In the genomic region with DNA sequence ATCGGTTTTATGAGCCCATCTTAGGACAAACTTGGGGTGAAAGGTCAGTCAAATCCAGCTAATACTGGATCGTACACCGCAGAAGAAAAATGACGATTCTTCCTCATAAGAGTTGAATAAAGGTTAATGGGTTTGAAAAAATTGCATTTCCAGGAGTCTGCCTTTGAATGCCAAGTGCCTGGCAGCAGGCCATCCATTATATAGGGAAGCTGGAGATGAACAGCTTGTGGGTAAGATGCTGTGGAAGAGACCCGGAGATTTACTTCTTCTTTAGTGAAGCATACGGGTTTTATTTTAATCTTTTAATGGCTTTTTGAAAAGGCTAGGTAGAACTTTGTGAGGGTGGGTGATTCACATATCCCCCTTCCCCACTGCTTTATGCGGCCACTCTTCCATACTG, we compare ENCODE assay signal across 17 mouse cellular contexts. TPM values are rescaled to one million over a fixed set of nuclear protein-coding genes. Genes with fewer than 3 reads are reported as not detected.
DNase-seq lines count a peak whose midpoint lies in the region; ATAC-seq and TF ChIP-seq lines count a peak whose summit lies in the region.
"Had no signal": no experiment of that assay in that cellular context is flagged by ENCODE, and none has a peak within 500 bp of the region (broad histone marks: within the 10 kb centered on the region; RNA-seq: fewer than 3 reads in every experiment).

No protein-coding gene starts in this region.

- H3K9ac ChIP-seq in hindbrain, embryonic 13.5 days: no peak overlapping the region
- no peak overlapping the region for H3K9ac ChIP-seq in hindbrain, embryonic 12.5 days
- H3K9ac ChIP-seq in midbrain, embryonic 16.5 days (ENCODE audit: low read depth, low read length): no peak overlapping the region
- H3K9ac ChIP-seq in midbrain, embryonic 15.5 days: no peak overlapping the region
- H3K9ac ChIP-seq: heart, embryonic 12.5 days; liver, postnatal 0 days had no signal

- 0 out of 2 replicates have a peak overlapping the region, but pooled peaks have one; percentile 40 for H3K27ac ChIP-seq in hindbrain, embryonic 13.5 days
- no peak overlapping the region for H3K27ac ChIP-seq in hindbrain, embryonic 12.5 days
- H3K27ac ChIP-seq in midbrain, embryonic 16.5 days (ENCODE audit: low read length): no peak overlapping the region
- H3K27ac ChIP-seq in midbrain, embryonic 15.5 days: no peak overlapping the region
- H3K27ac ChIP-seq: gastrocnemius, adult 2 months; limb, embryonic 10.5 days had no signal

- no peak overlapping the region for H3K4me3 ChIP-seq in hindbrain, embryonic 13.5 days
- H3K4me3 ChIP-seq in hindbrain, embryonic 12.5 days: no peak overlapping the region
- H3K4me3 ChIP-seq in midbrain, embryonic 16.5 days (ENCODE audit: low read depth, low read length): no peak overlapping the region
- H3K4me3 ChIP-seq in midbrain, embryonic 15.5 days: no peak overlapping the region
- H3K4me3 ChIP-seq: gastrocnemius, adult 2 months; heart, embryonic 12.5 days; limb, embryonic 10.5 days had no signal

- peaks cover 17% of the 10 kb centered on the region for H3K4me1 ChIP-seq in hindbrain, embryonic 13.5 days (replicated peaks)
- peaks cover 5% of the 10 kb centered on the region; the same call in 1 of the 2 replicates for H3K4me1 ChIP-seq in hindbrain, embryonic 12.5 days
- H3K4me1 ChIP-seq in midbrain, embryonic 16.5 days (ENCODE audit: control insufficient read depth, insufficient read depth, low read length): no peaks in the 10 kb centered on the region; the same call in 1 of the 2 replicates
- no peaks in the 10 kb centered on the region for H3K4me1 ChIP-seq in midbrain, embryonic 15.5 days
- H3K4me1 ChIP-seq: limb, embryonic 10.5 days had no signal

- no peak for TF ChIP-seq CTCF in brain, embryonic 14.5 days (IDR thresholded peaks at IDR 0.05; ENCODE audit: borderline replicate concordance, extremely low read depth, insufficient read depth, insufficient read length)

- no peak for TF ChIP-seq POLR2A in brain, embryonic 14.5 days (IDR thresholded peaks at IDR 0.05; ENCODE audit: borderline replicate concordance, extremely low read depth, insufficient read depth, insufficient read length, poor library complexity, severe bottlenecking)

- H3K36me3 ChIP-seq in hindbrain, embryonic 13.5 days: no peaks in the 10 kb centered on the region
- no peaks in the 10 kb centered on the region for H3K36me3 ChIP-seq in hindbrain, embryonic 12.5 days
- no peaks in the 10 kb centered on the region for H3K36me3 ChIP-seq in midbrain, embryonic 16.5 days (ENCODE audit: control insufficient read depth, insufficient read depth, low read length)
- H3K36me3 ChIP-seq in midbrain, embryonic 15.5 days (replicated peaks): no peaks in the 10 kb centered on the region
- H3K36me3 ChIP-seq: heart, embryonic 12.5 days; limb, embryonic 10.5 days had no signal

- no peak overlapping the region for H3K4me2 ChIP-seq in hindbrain, embryonic 13.5 days
- no peak overlapping the region for H3K4me2 ChIP-seq in hindbrain, embryonic 12.5 days (replicated peaks)
- no peak overlapping the region for H3K4me2 ChIP-seq in midbrain, embryonic 16.5 days (ENCODE audit: low read length)
- H3K4me2 ChIP-seq in midbrain, embryonic 15.5 days: no peak overlapping the region
- H3K4me2 ChIP-seq: heart, embryonic 12.5 days had no signal

- no peaks in the 10 kb centered on the region for H3K9me3 ChIP-seq in hindbrain, embryonic 13.5 days
- H3K9me3 ChIP-seq in hindbrain, embryonic 12.5 days (replicated peaks): no peaks in the 10 kb centered on the region
- no peaks in the 10 kb centered on the region for H3K9me3 ChIP-seq in midbrain, embryonic 16.5 days (replicated peaks; ENCODE audit: control insufficient read depth, low read length, poor library complexity, severe bottlenecking)
- no peaks in the 10 kb centered on the region for H3K9me3 ChIP-seq in midbrain, embryonic 15.5 days
- H3K9me3 ChIP-seq: heart, embryonic 12.5 days; limb, embryonic 10.5 days had no signal

- DNase-seq in brain, embryonic 14.5 days (ENCODE audit: low read depth): peak; percentile 79
- peak; percentile 56 to 58 for DNase-seq in right cerebral cortex, postnatal 10 days (ENCODE audit: low spot score in 2 of 2)
- no peak for DNase-seq in T-cell, adult 2 months (ENCODE audit: low spot score)
- DNase-seq: adrenal gland, postnatal 10 days; cerebellum, adult 11-12 months; gastrocnemius, adult 2 months; heart, postnatal 14 days; kidney, adult 11 months; liver, postnatal 0 days; lung, postnatal 14 days; thymus, postnatal 25 days had no signal

- H3K27me3 ChIP-seq in hindbrain, embryonic 13.5 days: no peaks in the 10 kb centered on the region
- H3K27me3 ChIP-seq in hindbrain, embryonic 12.5 days: no peaks in the 10 kb centered on the region
- no peaks in the 10 kb centered on the region for H3K27me3 ChIP-seq in midbrain, embryonic 16.5 days (ENCODE audit: control insufficient read depth, insufficient read depth, low read depth, low read length)
- H3K27me3 ChIP-seq in midbrain, embryonic 15.5 days (replicated peaks): no peaks in the 10 kb centered on the region
- H3K27me3 ChIP-seq: heart, embryonic 12.5 days had no signal

- ATAC-seq in hindbrain, embryonic 13.5 days (ENCODE audit: low FRiP score): no peak
- ATAC-seq in hindbrain, embryonic 12.5 days (ENCODE audit: low FRiP score): no peak
- ATAC-seq in midbrain, embryonic 16.5 days: peak; percentile 14; the same call in 1 of the 2 replicates
- ATAC-seq in midbrain, embryonic 15.5 days (replicated peaks): no peak
- ATAC-seq: liver, postnatal 0 days had no signal

- WGBS in hindbrain, embryonic 13.5 days: 63% methylated on average over 7 of the region's 7 CpGs
- WGBS in hindbrain, embryonic 12.5 days: 71% methylated on average over 7 of the region's 7 CpGs
- WGBS in midbrain, embryonic 16.5 days: 48% methylated on average over 7 of the region's 7 CpGs
- 55% methylated on average over 7 of the region's 7 CpGs for WGBS in midbrain, embryonic 15.5 days

RNA-seq across cellular contexts. Expression of a gene that starts 11.8 kb away (rescaled TPM):
- 165 and 177 TPM in 2 replicates for polyA plus RNA-seq in hindbrain, embryonic 13.5 days (2015; fragmentation: Nextera tagmentation; extraction: Ambion mirVana)
- polyA plus RNA-seq in hindbrain, embryonic 12.5 days (2016; fragmentation: Nextera tagmentation; extraction: Ambion mirVana): 131 and 138 TPM in 2 replicates
- polyA plus RNA-seq in midbrain, embryonic 16.5 days (2015; fragmentation: Nextera tagmentation; extraction: Ambion mirVana): 189 and 211 TPM in 2 replicates
- 192 and 216 TPM in 2 replicates for polyA plus RNA-seq in midbrain, embryonic 15.5 days (2015; fragmentation: Nextera tagmentation; extraction: Ambion mirVana)
- polyA plus RNA-seq in brain, embryonic 14.5 days (2012; rRNA removed): 94.5 and 187 TPM in 2 replicates
